Mouse (Mus musculus) embryonic facial prominence, embryonic 13.5 days (tissue): ENCODE measurements around the gene Pip5k1c. TPM values are rescaled to one million over a fixed set of nuclear protein-coding genes. Genes with fewer than 3 reads are reported as not detected.

Source experiments
- ATAC-seq: fragments of 200-750 bp; cut with Nextera tagmentation; 2 replicates; pipeline ENCODE4 v1.8.0; 2017; ENCODE audit warnings: low read depth; ENCODE audit not compliant: insufficient number of reproducible peaks, insufficient read depth, low FRiP score, low TSS enrichment
- H3K27ac ChIP-seq: fragments of 300-500 bp; sonication (generic); 2 replicates; pipeline ENCODE4 v1.5.1; 2015; ENCODE audit warnings: moderate library complexity, mild to moderate bottlenecking, inconsistent platforms
- H3K27me3 ChIP-seq: fragments of 300-500 bp; sonication (generic); 2 replicates; pipeline ENCODE4 v1.6.1; 2015; ENCODE audit warnings: mild to moderate bottlenecking, inconsistent platforms
- H3K36me3 ChIP-seq: fragments of 300-500 bp; sonication (generic); 2 replicates; pipeline ENCODE4 v1.6.1; 2015; ENCODE audit warnings: mild to moderate bottlenecking, inconsistent platforms
- H3K4me1 ChIP-seq: fragments of 300-500 bp; sonication (generic); 2 replicates; pipeline ENCODE4 v1.6.1; 2015; ENCODE audit warnings: inconsistent platforms
- H3K4me2 ChIP-seq: fragments of 300-500 bp; sonication (generic); 2 replicates; pipeline ENCODE4 v1.6.1; 2015; ENCODE audit warnings: moderate library complexity, mild to moderate bottlenecking, inconsistent platforms
- H3K4me3 ChIP-seq: fragments of 300-500 bp; sonication (generic); 2 replicates; pipeline ENCODE4 v1.5.1; 2015; ENCODE audit warnings: mild to moderate bottlenecking, inconsistent platforms
- H3K9ac ChIP-seq: fragments of 300-500 bp; sonication (generic); 2 replicates; pipeline ENCODE4 v1.6.1; 2015; ENCODE audit warnings: mild to moderate bottlenecking, inconsistent platforms
- H3K9me3 ChIP-seq: fragments of 300-500 bp; sonication (generic); 2 replicates; pipeline ENCODE4 v1.6.1; 2016; ENCODE audit warnings: inconsistent platforms
- WGBS: fragments of 180-500 bp; shearing (Covaris S2); methylation state at CpG from one replicate; pipeline ENCODE4 v1.1.7; 2015; ENCODE audit warnings: mixed read lengths; 5-methylcytosine and 5-hydroxymethylcytosine counted together
- polyA plus RNA-seq: library from polyadenylated mRNA; unstranded; fragments of >200 nt; fragmentation: Nextera tagmentation; extraction: Ambion mirVana; gene quantifications from 2 replicates; pipeline ENCODE4 v1.2.1, GENCODE M21; 2015

Pip5k1c gene
- polyA plus RNA-seq, 1 experiment from 2014 or later, result 57.6 TPM

DNA sequence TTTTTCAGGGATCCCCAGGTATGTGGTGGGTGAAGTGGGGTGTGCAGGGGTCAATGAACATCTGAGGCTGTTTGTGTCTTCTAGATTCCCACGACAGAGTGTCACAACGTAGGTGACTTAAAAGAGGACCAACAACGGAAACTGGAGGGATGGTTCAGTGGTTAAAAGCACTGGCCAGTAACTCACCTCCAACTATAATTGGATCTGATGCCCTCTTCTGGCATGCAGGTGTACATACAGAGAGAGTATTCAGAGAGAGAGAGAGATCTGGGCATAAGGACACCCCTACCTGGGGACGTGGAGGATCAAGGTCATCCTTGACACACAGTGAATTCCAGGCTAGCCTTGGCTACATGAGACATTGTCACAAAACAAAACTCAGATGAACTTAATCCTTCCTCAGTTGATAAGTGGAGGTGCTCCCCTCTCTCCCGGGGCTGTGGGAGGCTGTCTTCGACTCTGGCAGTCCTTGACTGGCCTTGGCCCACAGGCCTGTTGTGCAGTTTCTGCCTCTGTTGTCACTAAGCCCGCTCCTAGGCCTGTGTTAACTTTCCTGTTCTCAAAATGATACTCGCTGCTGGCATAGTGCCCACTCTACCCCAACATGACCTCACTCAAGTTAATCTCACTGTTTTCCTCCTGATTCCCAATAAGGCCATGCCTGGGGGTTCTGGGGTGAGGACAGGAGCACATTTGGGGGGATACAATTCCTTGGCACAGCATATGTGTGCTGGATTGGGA lies 51.8 kb downstream of the Pip5k1c start:
- Histone ChIP-seq H3K27ac (no peak overlapping the region), H3K9me3 (no peaks in the 10 kb centered on the region), H3K4me1 (peaks cover 37% of the 10 kb centered on the region), H3K4me2 (no peak overlapping the region), H3K9ac (no peak overlapping the region), H3K27me3 (peaks cover 73% of the 10 kb centered on the region), H3K4me3 (no peak overlapping the region), H3K36me3 (peaks cover 27% of the 10 kb centered on the region)
- ATAC-seq, result no peak
- WGBS, result 55% methylated on average over 8 of the region's 8 CpGs

DNA sequence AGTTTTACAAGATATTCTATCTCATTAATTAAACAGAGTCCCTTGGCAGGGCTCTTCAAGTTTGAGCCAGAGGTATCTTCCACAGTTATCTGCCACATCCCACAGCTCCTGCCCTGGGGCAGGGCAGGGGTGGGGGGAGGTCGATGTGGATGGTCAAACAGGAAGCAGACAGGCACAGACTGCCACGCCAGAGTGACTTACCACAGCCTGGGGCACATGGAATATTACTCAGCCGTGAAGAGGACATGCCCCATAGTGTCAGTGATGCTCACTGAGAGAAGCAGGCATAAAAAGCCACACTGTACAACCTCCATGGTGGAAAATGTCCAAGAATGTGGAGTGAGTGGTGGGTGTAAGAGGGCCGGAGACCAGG lies 52.4 kb downstream of the Pip5k1c start:
- WGBS, result 79% methylated on average over 4 of the region's 4 CpGs
- no peak overlapping the region for H3K4me3 ChIP-seq
- ATAC-seq, result no peak
- no peak overlapping the region for H3K27ac ChIP-seq
- H3K9ac ChIP-seq, result no peak overlapping the region
- peaks cover 73% of the 10 kb centered on the region for H3K27me3 ChIP-seq
- no peak overlapping the region for H3K4me2 ChIP-seq
- H3K36me3 ChIP-seq, result peaks cover 27% of the 10 kb centered on the region
- H3K9me3 ChIP-seq, result no peaks in the 10 kb centered on the region
- H3K4me1 ChIP-seq, result peaks cover 39% of the 10 kb centered on the region

DNA sequence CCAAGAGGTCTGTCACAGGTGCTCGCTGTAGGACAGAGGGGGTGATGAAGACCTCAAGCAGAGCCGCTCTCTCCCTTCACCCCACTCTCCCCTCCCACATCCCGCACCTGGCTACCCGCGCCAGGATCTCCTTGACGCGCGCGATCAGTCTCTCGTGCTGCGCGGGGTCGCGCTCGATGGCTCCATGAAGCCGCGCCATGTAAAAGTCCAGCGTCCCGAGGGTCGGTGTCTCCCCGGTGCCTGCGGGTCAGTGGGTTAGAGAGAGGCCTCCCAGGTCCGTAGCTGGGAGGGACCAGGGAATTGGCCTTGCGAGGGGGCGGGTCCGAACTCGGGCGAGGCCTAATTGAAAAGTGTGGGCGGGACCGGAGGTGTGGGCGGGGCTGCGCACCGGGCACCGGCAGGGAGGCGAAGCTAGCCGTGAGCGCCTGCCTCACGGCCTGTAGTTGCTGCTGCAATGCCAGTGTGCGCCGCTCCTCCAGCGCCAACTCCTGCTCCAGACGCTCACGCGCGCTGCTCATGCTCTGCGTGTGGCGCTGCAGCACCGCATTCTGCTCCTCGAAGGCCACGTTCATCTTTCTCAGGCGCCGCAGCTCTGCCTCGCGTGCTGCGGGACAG lies 53.8 kb downstream of the Pip5k1c start:
- 8% methylated on average over 55 of the region's 55 CpGs for WGBS
- H3K4me2 ChIP-seq, result peak overlapping the region; percentile 57
- H3K27me3 ChIP-seq, result peaks cover 61% of the 10 kb centered on the region
- H3K27ac ChIP-seq, result 0 out of 2 replicates have a peak overlapping the region, but pooled peaks have one; percentile 22
- H3K9ac ChIP-seq, result peak overlapping the region; percentile 57
- peak overlapping the region; percentile 31 for H3K4me3 ChIP-seq
- H3K36me3 ChIP-seq, result peaks cover 27% of the 10 kb centered on the region
- no peaks in the 10 kb centered on the region for H3K9me3 ChIP-seq
- H3K4me1 ChIP-seq, result peaks cover 41% of the 10 kb centered on the region
- no peak for ATAC-seq

- H3K27ac ChIP-seq, result no peak overlapping the region; the same call in 1 of the 2 replicates
- H3K9me3 ChIP-seq, result no peaks in the 10 kb centered on the region
- H3K9ac ChIP-seq, result peak overlapping the region; percentile 93
- peaks cover 36% of the 10 kb centered on the region for H3K27me3 ChIP-seq
- peaks cover 38% of the 10 kb centered on the region for H3K4me1 ChIP-seq
- WGBS, result 8% methylated on average over 12 of the region's 12 CpGs
- peak overlapping the region; percentile 82 for H3K4me3 ChIP-seq
- ATAC-seq, result no peak
- peaks cover 27% of the 10 kb centered on the region for H3K36me3 ChIP-seq
- peak overlapping the region; percentile 92 for H3K4me2 ChIP-seq
These were observed 56.4 kb downstream of the Pip5k1c start for GRCm38 (mm10) chr10:81349146-81349545.

- H3K4me2 ChIP-seq, result peak overlapping the region; percentile 92
- peaks cover 28% of the 10 kb centered on the region for H3K27me3 ChIP-seq
- peak; percentile 2; the same call in 1 of the 2 replicates for ATAC-seq
- peaks cover 27% of the 10 kb centered on the region for H3K36me3 ChIP-seq
- WGBS, result under 1% methylated on average over 25 of the region's 29 CpGs
- H3K4me1 ChIP-seq, result peaks cover 46% of the 10 kb centered on the region
- H3K27ac ChIP-seq, result peak overlapping the region; percentile 73; the same call in 1 of the 2 replicates
- H3K9me3 ChIP-seq, result no peaks in the 10 kb centered on the region
- H3K4me3 ChIP-seq, result peak overlapping the region; percentile 82
- peak overlapping the region; percentile 93 for H3K9ac ChIP-seq
These were observed 57.2 kb downstream of the Pip5k1c start for GRCm38 (mm10) chr10:81349961-81350350.

- Histone ChIP-seq H3K9ac (peak within 1 kb of the TSS; percentile 93), H3K4me3 (peak within 1 kb of the TSS; percentile 82), H3K4me2 (peak within 1 kb of the TSS; percentile 92), H3K27me3 (peaks cover 23% of the 10 kb centered on the region), H3K36me3 (peaks cover 23% of the 10 kb centered on the region), H3K9me3 (no peaks in the 10 kb centered on the region), H3K4me1 (peaks cover 46% of the 10 kb centered on the region), H3K27ac (peak within 1 kb of the TSS; percentile 73)
- under 1% methylated on average over 54 of the region's 54 CpGs for WGBS
- peak; percentile 92 for ATAC-seq
These were observed 57.7 kb downstream of the Pip5k1c start, which contains the start of gene Hmg20b for GRCm38 (mm10) chr10:81350351-81351063. Hmg20b (minus strand) TSS chr10:81350480.

DNA sequence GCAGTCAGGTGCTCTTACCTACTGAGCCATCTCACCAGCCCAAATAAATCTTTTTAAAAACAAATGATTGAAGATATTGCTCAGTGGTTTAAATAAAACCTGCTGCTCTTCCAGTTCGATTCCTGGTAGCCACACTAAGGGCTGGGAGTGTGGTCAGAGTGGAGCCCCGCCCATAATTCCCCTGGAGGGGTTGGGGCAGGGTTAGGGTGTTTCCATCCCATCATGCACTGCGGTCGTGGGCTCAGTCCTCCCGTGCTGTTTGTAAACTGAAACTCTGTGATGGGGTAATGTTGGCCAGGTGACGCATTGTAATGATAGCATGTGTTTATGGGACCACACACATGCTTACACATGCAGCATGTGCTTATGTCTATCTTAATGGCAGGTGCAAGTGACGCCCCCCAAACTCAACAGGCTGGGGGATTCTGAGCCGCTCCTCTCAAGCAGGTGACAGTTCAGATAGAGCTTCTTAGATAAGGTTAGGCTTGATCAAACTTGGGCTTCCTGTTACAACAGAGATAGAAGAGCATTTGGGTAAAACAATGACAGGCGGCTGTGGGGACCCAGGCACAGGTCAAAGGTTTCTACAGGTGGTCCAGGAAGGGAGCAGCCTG lies 59.0 kb downstream of the Pip5k1c start:
- ATAC-seq, result no peak
- Histone ChIP-seq H3K4me1 (peaks cover 44% of the 10 kb centered on the region), H3K9me3 (no peaks in the 10 kb centered on the region), H3K36me3 (peaks cover 17% of the 10 kb centered on the region), H3K27me3 (peaks cover 12% of the 10 kb centered on the region; the same call in 1 of the 2 replicates), H3K9ac (no peak overlapping the region), H3K4me3 (no peak overlapping the region), H3K27ac (no peak overlapping the region), H3K4me2 (no peak overlapping the region)
- WGBS, result 22% methylated on average over 9 of the region's 9 CpGs

- Histone ChIP-seq H3K9ac (0 out of 2 replicates have a peak overlapping the region, but pooled peaks have one; percentile 49), H3K4me2 (no peak overlapping the region), H3K4me3 (no peak overlapping the region), H3K4me1 (peaks cover 42% of the 10 kb centered on the region), H3K27ac (no peak overlapping the region; the same call in 1 of the 2 replicates), H3K9me3 (no peaks in the 10 kb centered on the region), H3K27me3 (no peaks in the 10 kb centered on the region), H3K36me3 (peaks cover under 1% of the 10 kb centered on the region; the same call in 1 of the 2 replicates)
- 53% methylated on average over 9 of the region's 9 CpGs for WGBS
- ATAC-seq, result no peak
These were observed 62.1 kb downstream of the Pip5k1c start for GRCm38 (mm10) chr10:81354738-81355477.

DNA sequence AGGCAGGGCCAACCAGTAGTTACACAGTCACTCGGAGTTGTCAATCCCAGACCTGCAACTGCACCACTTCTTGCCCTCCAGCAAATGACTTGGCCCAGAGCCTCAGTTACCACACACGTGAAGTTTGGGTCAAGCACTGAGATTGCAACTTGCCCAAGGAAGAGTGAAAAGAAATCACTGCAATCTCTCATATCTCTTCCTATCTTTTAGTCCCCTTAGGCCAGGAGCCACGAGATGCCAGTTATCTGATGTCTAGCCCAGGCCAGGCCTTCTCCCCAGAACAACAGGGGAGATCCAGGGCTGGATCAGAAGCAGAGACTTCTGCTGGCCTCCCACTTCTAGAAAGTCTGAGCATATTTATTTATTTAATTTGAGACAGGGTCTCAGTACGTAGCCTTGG lies 62.8 kb downstream of the Pip5k1c start:
- 62% methylated on average over 4 of the region's 4 CpGs for WGBS
- H3K4me2 ChIP-seq, result no peak overlapping the region
- H3K27me3 ChIP-seq, result no peaks in the 10 kb centered on the region
- H3K9me3 ChIP-seq, result no peaks in the 10 kb centered on the region
- no peak for ATAC-seq
- H3K27ac ChIP-seq, result no peak overlapping the region
- H3K4me1 ChIP-seq, result peaks cover 44% of the 10 kb centered on the region
- no peak overlapping the region for H3K4me3 ChIP-seq
- no peak overlapping the region for H3K9ac ChIP-seq
- H3K36me3 ChIP-seq, result peaks cover 6% of the 10 kb centered on the region

- Histone ChIP-seq H3K4me2 (peak overlapping the region; percentile 98; the same call in 1 of the 2 replicates), H3K4me1 (peaks cover 48% of the 10 kb centered on the region), H3K9me3 (no peaks in the 10 kb centered on the region), H3K9ac (no peak overlapping the region; the same call in 1 of the 2 replicates), H3K36me3 (peaks cover 11% of the 10 kb centered on the region), H3K27me3 (no peaks in the 10 kb centered on the region), H3K27ac (no peak overlapping the region), H3K4me3 (peak overlapping the region; percentile 78)
- 53% methylated on average over 12 of the region's 12 CpGs for WGBS
- no peak for ATAC-seq
These were observed 63.7 kb downstream of the Pip5k1c start for GRCm38 (mm10) chr10:81356352-81356990.
